Mouse (Mus musculus) embryonic facial prominence, embryonic 12.5 days (tissue): ENCODE results near the gene Smap2. TPM values are rescaled to one million over a fixed set of nuclear protein-coding genes. Genes with fewer than 3 reads are reported as not detected.
A peak's percentile ranks its signal among the peaks of the same experiment; 100 is the strongest.

Source experiments
- ATAC-seq: fragments of 200-750 bp; cut with Nextera tagmentation; 2 replicates; pipeline ENCODE4 v1.8.0; 2017; ENCODE audit not compliant: insufficient number of reproducible peaks, insufficient read depth, low FRiP score, low TSS enrichment
- H3K27ac ChIP-seq: fragments of 300-500 bp; sonication (generic); 2 replicates; pipeline ENCODE4 v1.5.1; 2016; ENCODE audit warnings: mild to moderate bottlenecking
- H3K27me3 ChIP-seq: fragments of 300-500 bp; sonication (generic); 2 replicates; pipeline ENCODE4 v1.6.1; 2016; ENCODE audit warnings: mild to moderate bottlenecking, moderate library complexity
- H3K36me3 ChIP-seq: fragments of 300-500 bp; sonication (generic); 2 replicates; pipeline ENCODE4 v1.6.1; 2016; ENCODE audit warnings: mild to moderate bottlenecking
- H3K4me1 ChIP-seq: fragments of 300-500 bp; sonication (generic); 2 replicates; pipeline ENCODE4 v1.6.1; 2016
- H3K4me2 ChIP-seq: fragments of 300-500 bp; sonication (generic); replicated peaks from 2 replicates; pipeline ENCODE4 v1.6.1; 2016; ENCODE audit warnings: mild to moderate bottlenecking, moderate library complexity
- H3K4me3 ChIP-seq: fragments of 300-500 bp; sonication (generic); 2 replicates; pipeline ENCODE4 v1.5.1; 2016; ENCODE audit warnings: mild to moderate bottlenecking
- H3K9ac ChIP-seq: fragments of 300-500 bp; sonication (generic); 2 replicates; pipeline ENCODE4 v1.6.1; 2016; ENCODE audit warnings: mild to moderate bottlenecking, moderate library complexity
- H3K9me3 ChIP-seq: fragments of 300-500 bp; sonication (generic); 2 replicates; pipeline ENCODE4 v1.6.1; 2016; ENCODE audit warnings: mild to moderate bottlenecking, moderate library complexity
- WGBS: fragments of 180-500 bp; shearing (Covaris S2); methylation state at CpG from one replicate; pipeline ENCODE4 v1.1.7; 2016; 5-methylcytosine and 5-hydroxymethylcytosine counted together
- polyA plus RNA-seq: library from polyadenylated mRNA; unstranded; fragments of >200 nt; fragmentation: Nextera tagmentation; extraction: Ambion mirVana; gene quantifications from 2 replicates; pipeline ENCODE4 v1.2.1, GENCODE M21; 2016

The Smap2 gene
- polyA plus RNA-seq, 1 experiment from 2014 or later, result 22.6 TPM

GRCm38 (mm10) chr4:120969382-120970146 lies 47.5 kb downstream of the Smap2 start:
- Histone ChIP-seq H3K4me3 (no peak overlapping the region), H3K27ac (no peak overlapping the region), H3K9me3 (no peaks in the 10 kb centered on the region), H3K36me3 (peaks cover 34% of the 10 kb centered on the region), H3K9ac (no peak overlapping the region), H3K27me3 (no peaks in the 10 kb centered on the region), H3K4me2 (no peak overlapping the region), H3K4me1 (no peaks in the 10 kb centered on the region)
- 82% methylated on average over 5 of the region's 5 CpGs for WGBS
- no peak for ATAC-seq

DNA sequence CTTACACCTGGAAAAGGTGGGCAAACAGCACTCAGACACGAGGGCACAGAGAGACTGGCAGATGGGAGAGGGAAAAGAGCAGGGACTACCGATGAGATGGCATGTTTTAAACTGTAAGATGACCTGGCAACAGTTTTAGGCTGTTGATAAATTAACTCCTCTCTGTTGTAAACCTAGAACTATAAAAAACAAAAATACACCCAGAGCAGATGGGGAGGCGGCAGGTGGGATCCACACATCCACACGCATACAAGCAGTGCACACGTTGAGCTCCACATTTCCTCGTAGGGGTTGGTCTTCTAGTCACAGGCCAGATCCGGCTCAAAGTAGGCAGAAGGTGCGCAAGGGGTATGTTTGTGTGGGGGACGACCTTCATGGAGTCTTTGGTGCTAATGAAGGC lies 48.6 kb downstream of the Smap2 start:
- no peak overlapping the region for H3K4me3 ChIP-seq
- H3K9ac ChIP-seq, result no peak overlapping the region
- no peak overlapping the region for H3K4me2 ChIP-seq
- H3K27me3 ChIP-seq, result no peaks in the 10 kb centered on the region
- H3K4me1 ChIP-seq, result no peaks in the 10 kb centered on the region
- peaks cover 25% of the 10 kb centered on the region for H3K36me3 ChIP-seq
- H3K27ac ChIP-seq, result no peak overlapping the region
- WGBS, result 89% methylated on average over 9 of the region's 9 CpGs
- ATAC-seq, result no peak
- no peaks in the 10 kb centered on the region for H3K9me3 ChIP-seq

DNA sequence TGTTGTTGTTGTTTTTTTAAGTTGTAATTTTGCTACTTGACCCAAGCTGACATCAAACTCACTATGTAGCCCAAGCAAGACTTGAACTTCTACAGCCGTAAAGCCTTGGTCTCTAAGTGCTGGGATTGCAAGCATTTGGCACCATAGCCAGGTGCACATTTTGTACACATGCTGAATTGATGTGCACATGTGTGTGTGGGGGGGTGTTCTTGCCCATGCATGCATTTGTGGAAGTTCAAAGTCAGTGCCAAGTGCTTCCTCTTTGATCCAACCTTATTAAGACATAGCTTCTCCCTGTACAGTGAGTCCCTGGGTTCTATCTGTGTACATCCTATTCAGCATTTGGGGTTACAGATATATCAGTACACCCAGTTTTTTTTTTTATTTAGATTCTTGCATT lies 61.5 kb downstream of the Smap2 start:
- H3K4me3 ChIP-seq, result no peak overlapping the region
- no peak overlapping the region for H3K9ac ChIP-seq
- H3K4me2 ChIP-seq, result no peak overlapping the region
- H3K27me3 ChIP-seq, result no peaks in the 10 kb centered on the region
- H3K27ac ChIP-seq, result no peak overlapping the region
- 0 out of 2 replicates have a peak, but pooled peaks cover 5% of the 10 kb centered on the region for H3K4me1 ChIP-seq
- no peak for ATAC-seq
- WGBS, result 88% methylated on average over 1 of the region's 1 CpGs
- no peaks in the 10 kb centered on the region for H3K9me3 ChIP-seq
- no peaks in the 10 kb centered on the region for H3K36me3 ChIP-seq

- Histone ChIP-seq H3K4me2 (no peak overlapping the region), H3K4me1 (0 out of 2 replicates have a peak, but pooled peaks cover 8% of the 10 kb centered on the region), H3K9ac (no peak overlapping the region), H3K27me3 (no peaks in the 10 kb centered on the region), H3K27ac (no peak overlapping the region), H3K36me3 (no peaks in the 10 kb centered on the region), H3K4me3 (no peak overlapping the region), H3K9me3 (no peaks in the 10 kb centered on the region)
- no peak for ATAC-seq
- 83% methylated on average over 1 of the region's 1 CpGs for WGBS
Observed at GRCm38 (mm10) chr4:120953667-120954066, 63.4 kb downstream of the Smap2 start.

GRCm38 (mm10) chr4:120953038-120953437 lies 64.0 kb downstream of the Smap2 start:
- 0 out of 2 replicates have a peak, but pooled peaks cover 8% of the 10 kb centered on the region for H3K4me1 ChIP-seq
- WGBS, result 81% methylated on average over 4 of the region's 4 CpGs
- H3K27me3 ChIP-seq, result no peaks in the 10 kb centered on the region
- no peak for ATAC-seq
- no peak overlapping the region for H3K9ac ChIP-seq
- H3K36me3 ChIP-seq, result no peaks in the 10 kb centered on the region
- H3K9me3 ChIP-seq, result no peaks in the 10 kb centered on the region
- H3K4me2 ChIP-seq, result no peak overlapping the region
- no peak overlapping the region for H3K27ac ChIP-seq
- no peak overlapping the region for H3K4me3 ChIP-seq

GRCm38 (mm10) chr4:120952163-120952562 lies 64.9 kb downstream of the Smap2 start:
- peak overlapping the region; percentile 87; the same call in 1 of the 2 replicates for H3K27ac ChIP-seq
- 44% methylated on average over 6 of the region's 6 CpGs for WGBS
- H3K9ac ChIP-seq, result no peak overlapping the region
- H3K4me1 ChIP-seq, result 0 out of 2 replicates have a peak, but pooled peaks cover 8% of the 10 kb centered on the region
- H3K4me2 ChIP-seq, result peak overlapping the region; percentile 68
- no peaks in the 10 kb centered on the region for H3K27me3 ChIP-seq
- no peaks in the 10 kb centered on the region for H3K9me3 ChIP-seq
- peaks cover 4% of the 10 kb centered on the region; the same call in 1 of the 2 replicates for H3K36me3 ChIP-seq
- H3K4me3 ChIP-seq, result peak overlapping the region; percentile 87
- no peak for ATAC-seq

GRCm38 (mm10) chr4:120951428-120951973 lies 65.5 kb downstream of the Smap2 start, which contains the start of gene Zfp69:
Zfp69 (minus strand) TSS chr4:120951699.
- Histone ChIP-seq H3K4me2 (peak within 1 kb of the TSS; percentile 68), H3K27me3 (no peaks in the 10 kb centered on the region), H3K9ac (peak within 1 kb of the TSS; percentile 89), H3K9me3 (no peaks in the 10 kb centered on the region), H3K4me3 (peak within 1 kb of the TSS; percentile 87), H3K27ac (peak within 1 kb of the TSS; percentile 87), H3K4me1 (0 out of 2 replicates have a peak, but pooled peaks cover 8% of the 10 kb centered on the region), H3K36me3 (peaks cover 10% of the 10 kb centered on the region)
- under 1% methylated on average over 52 of the region's 60 CpGs for WGBS
- ATAC-seq, result peak; percentile 96

GRCm38 (mm10) chr4:120950763-120951427 lies 66.2 kb downstream of the Smap2 start:
- H3K27me3 ChIP-seq, result no peaks in the 10 kb centered on the region
- peak overlapping the region; percentile 68 for H3K4me2 ChIP-seq
- H3K9ac ChIP-seq, result peak overlapping the region; percentile 89
- 6% methylated on average over 20 of the region's 20 CpGs for WGBS
- no peaks in the 10 kb centered on the region for H3K9me3 ChIP-seq
- 0 out of 2 replicates have a peak, but pooled peaks cover 8% of the 10 kb centered on the region for H3K4me1 ChIP-seq
- H3K4me3 ChIP-seq, result peak overlapping the region; percentile 87
- no peak for ATAC-seq
- H3K27ac ChIP-seq, result peak overlapping the region; percentile 87
- H3K36me3 ChIP-seq, result peaks cover 15% of the 10 kb centered on the region

GRCm38 (mm10) chr4:120948938-120949337 lies 68.1 kb downstream of the Smap2 start:
- Histone ChIP-seq H3K9me3 (no peaks in the 10 kb centered on the region), H3K36me3 (peaks cover 21% of the 10 kb centered on the region), H3K4me1 (0 out of 2 replicates have a peak, but pooled peaks cover 8% of the 10 kb centered on the region), H3K4me3 (no peak overlapping the region), H3K4me2 (no peak overlapping the region), H3K9ac (no peak overlapping the region), H3K27ac (no peak overlapping the region), H3K27me3 (no peaks in the 10 kb centered on the region)
- no peak for ATAC-seq
- WGBS, result 52% methylated on average over 3 of the region's 3 CpGs

- Histone ChIP-seq H3K36me3 (peaks cover 10% of the 10 kb centered on the region), H3K9ac (no peak overlapping the region), H3K4me1 (no peaks in the 10 kb centered on the region), H3K9me3 (peaks cover 6% of the 10 kb centered on the region; the same call in 1 of the 2 replicates), H3K27me3 (no peaks in the 10 kb centered on the region), H3K27ac (no peak overlapping the region), H3K4me2 (no peak overlapping the region), H3K4me3 (no peak overlapping the region)
- WGBS, result 86% methylated on average over 3 of the region's 3 CpGs
- ATAC-seq, result no peak
Observed at GRCm38 (mm10) chr4:120935006-120935405, 82.0 kb downstream of the Smap2 start.

DNA sequence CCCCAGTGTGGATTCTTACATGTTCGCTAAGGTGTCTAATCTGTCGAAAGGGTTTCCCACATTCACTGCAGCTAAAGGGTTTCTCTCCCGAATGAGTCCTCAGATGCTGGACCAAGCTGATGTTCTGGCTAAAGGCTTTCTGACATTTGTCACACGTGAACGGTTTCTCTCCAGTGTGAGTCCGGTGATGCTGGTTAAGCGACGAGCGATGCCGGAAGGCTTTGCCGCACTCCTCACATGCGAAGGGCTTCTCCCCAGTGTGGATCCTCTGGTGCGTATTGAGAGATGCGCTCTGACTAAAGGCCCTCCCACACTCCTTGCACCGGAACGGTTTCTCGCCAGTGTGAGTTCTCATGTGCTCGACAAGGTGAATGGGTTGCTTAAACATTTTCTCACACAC lies 86.3 kb downstream of the Smap2 start:
- Histone ChIP-seq H3K9ac (no peak overlapping the region), H3K27me3 (no peaks in the 10 kb centered on the region), H3K9me3 (peaks cover 6% of the 10 kb centered on the region; the same call in 1 of the 2 replicates), H3K36me3 (peaks cover 10% of the 10 kb centered on the region), H3K4me3 (no peak overlapping the region), H3K27ac (no peak overlapping the region), H3K4me1 (no peaks in the 10 kb centered on the region), H3K4me2 (no peak overlapping the region)
- WGBS, result 95% methylated on average over 18 of the region's 18 CpGs
- no peak for ATAC-seq
